Mouse (Mus musculus) cerebellum, postnatal 10 days (tissue): ENCODE measurements at regions not wholly inside any gene's neighbourhood (a gene's known extent, or its start where the extent isn't known, plus 50 kb on each side); places are given as distances from the start of the nearest gene placed in this dataset.
A peak's percentile ranks its signal among the peaks of the same experiment; 100 is the strongest.

ENCODE experiments used
- DNase-seq, 2 experiments: peaks; one replicate each; pipeline ENCODE4 v3.0.0; 2021; ENCODE audit warnings: mixed read lengths in 2 of 2

DNA sequence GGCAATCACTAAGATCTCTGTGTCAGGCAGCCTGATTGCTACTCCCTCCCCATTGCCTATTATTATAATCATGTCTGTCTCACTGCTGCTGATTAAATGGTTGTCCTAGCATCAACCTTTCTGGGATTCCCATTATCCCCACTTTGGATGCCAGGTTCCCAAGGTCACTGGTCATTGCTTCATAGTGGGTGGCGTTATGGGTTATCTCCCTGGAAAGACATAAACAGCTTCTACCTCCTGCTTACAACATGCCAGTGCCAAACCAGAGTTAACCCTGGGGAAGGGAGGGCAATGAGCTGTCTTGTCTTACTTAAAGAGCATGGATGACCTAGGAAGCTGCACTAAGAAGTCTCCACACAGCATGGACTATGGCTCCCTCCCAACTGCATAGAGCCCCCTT is 136.9 kb downstream of the Uaca start:
- DNase-seq, result no peak

DNA sequence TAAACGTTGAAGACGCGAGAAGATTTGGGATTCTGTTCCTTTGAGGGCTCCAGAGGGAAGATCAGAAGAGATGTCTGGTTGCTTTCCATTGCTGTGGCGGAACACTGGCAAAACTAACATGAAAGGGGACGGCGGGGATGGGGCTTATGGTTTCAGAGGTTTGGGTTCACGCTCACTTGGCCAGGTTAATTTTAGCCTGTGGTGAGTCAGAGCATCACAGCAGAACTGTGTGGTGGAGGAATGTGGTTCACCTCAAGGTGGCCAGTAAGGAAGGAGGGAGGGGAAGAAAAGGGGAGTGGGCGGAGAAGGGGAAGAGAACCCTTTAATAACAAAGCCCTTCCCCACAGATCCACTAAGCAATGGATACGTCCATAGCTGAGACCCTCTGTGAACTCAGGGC is 142.6 kb downstream of the Uaca start:
- no peak for DNase-seq

DNA sequence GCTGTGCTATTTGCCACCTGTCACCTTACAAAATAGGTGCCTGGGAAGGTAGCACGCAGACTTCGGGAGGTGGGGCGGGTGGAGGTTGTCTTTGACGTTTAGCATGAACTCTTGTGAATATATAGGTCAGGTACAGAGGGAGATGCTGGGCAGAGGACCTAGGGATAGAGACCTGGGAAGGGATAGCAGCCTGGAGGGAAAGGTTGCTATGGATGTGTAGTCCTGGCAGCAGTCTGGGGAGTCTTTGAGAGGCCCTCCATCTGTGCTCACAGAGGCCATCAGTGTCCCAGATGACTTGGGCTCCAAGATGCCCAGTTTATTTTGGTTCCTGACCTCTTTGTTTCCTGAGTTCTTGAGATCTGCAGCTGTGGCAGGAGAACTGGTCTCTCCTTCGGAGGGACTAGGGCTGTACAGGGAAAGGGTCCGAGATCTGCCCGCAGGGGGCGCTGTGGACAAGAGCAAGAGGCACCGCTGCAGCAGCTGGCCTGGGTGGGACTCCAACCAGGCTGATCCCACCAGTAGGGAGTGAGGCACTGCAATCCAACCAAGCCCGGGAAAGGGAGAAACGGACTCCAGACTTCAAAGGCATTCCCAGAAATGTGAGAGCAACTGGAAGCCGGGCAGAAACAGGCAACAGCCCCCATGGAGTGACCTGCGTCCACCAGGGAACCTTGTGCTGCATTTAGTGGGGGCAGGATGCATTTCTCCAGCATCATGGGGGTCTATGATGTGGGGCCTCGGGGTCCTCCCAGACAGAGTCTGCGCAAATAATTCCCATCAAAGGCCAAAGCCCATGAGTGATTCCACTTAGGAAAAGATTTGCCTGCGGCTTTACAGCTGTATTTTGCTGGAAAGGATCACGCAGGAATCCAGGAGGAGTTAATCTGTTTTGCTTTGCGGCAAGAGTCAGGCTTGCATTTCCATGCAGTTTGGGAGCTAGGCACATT is 145.8 kb downstream of the Uaca start:
- DNase-seq, result peak; percentile 91 to 93

DNA sequence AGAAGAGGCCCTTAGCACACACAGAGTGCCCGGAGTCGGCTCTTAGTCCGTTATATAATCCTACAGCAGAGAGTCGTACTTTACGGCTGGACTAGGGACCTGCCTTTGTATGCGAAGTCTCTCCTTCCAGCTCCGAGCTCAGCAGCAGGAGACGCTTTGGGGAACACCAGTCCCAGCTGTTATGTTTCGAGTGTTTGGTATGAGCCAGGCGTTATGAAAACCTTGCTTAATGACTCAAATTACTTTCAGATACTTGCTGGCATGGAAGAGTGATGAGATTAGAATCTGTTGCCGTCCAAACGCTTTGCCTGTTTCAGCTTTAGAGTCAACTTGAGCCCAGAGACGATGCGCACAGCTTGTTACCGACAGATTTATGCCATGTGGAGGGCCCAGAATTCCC is 153.0 kb downstream of the Uaca start:
- DNase-seq, result no peak

DNA sequence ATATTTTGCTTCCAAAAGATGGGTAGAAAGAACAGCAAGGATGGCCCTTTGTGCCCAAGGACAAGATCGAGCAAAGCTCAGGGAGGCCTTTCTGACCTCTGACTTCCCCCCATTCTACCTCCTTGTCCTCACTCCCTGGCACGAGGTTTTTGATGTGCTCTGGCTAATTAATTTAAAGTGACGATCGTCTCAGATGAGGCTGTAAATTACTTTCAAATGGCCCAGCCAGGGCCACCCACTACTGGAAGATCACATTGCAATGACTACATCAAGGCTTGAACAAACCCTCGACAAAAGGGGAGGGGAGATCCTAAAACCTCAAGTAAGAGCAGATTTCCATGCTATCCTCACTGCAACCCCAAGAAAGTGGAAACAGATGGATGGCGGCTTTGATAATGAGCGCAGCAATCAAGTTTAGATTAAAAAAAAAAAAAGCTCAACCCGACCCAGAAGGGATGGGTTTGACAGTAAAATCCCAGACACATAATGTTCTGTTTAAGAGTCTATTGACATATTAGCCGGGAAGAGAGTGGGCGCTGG is 154.3 kb downstream of the Uaca start:
- no peak for DNase-seq

DNA sequence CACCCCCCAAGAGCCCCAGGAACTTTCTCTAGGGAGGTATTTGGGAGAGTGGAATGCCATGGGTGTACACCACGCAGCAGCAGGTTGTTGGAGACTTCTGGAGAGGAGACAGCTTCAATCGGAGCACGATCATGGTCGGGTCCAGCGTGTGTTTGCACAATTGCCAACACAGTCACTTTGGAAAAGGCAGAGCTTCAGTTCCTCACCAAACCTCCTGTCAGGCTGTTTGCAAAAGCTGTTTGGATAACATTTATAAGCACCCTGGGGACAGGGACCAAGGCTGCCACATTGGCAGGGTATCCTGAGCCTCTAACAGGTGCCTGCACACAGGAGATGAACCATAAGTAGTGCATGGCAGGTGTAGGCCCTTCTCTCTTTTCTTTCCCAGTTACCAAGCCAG is 155.8 kb downstream of the Uaca start:
- DNase-seq, result peak in 1 of 2 experiments; percentile 23

DNA sequence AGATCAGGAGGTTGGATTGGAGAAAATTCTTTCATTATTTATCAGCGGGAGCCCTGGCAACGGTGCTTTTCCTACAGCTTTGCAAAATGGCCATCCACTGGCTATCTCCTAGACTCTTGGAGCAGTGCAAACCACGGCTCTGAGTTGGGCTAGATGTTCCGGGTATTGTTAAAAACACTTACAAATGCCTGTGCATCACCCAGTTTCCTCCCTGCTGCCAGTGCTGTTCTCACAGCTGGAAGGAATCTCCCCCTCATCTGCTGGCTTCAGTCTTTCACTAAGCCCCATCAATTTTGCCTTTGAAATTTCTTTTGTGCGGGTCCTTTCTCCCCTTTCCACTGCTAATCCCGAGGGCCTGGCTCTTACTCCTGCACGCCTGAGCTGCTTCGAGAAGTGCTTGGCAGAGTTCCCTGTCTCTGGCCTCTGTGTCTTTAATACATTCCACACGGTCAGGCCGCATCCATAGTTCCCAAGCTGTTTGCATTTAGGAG is 156.8 kb downstream of the Uaca start:
- DNase-seq, result peak; percentile 77 to 81

DNA sequence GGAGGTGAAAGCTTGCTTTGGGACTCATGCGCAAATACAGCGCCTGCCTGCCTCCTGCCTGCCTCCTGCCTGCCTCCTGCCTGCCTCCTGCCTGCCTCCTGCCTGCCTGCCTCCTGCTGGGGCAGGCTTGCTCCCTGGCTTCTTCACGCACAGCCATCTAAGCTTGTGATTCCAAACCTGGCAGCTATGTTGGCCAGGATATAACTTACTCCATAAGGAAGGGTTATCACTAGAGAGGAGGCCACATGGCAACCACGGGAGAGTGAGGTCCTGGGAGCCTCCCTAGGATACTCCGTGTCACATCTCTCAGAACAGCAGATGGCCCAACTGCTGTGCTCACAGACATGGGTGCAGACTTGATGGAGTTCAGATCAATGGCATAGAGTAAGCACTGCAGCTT is 163.1 kb downstream of the Uaca start:
- no peak for DNase-seq

DNA sequence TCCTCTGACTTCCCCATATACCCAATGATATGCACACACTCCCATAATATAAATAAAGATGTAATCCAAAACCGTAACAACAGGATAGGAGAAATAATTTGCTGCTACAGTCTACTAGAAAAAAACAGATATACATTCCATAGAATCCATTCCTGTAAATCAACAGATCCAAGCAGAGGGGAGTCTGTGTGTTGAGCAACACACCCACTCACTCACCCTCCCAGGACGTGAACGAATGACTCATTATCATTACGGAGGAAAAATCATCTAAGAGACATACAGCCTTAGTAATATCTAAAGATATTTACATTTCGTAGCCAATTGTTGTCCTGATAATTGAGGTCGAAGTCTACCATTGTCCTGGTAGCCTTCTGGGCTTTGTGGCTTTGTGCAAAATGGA is 165.2 kb downstream of the Uaca start:
- no peak for DNase-seq

DNA sequence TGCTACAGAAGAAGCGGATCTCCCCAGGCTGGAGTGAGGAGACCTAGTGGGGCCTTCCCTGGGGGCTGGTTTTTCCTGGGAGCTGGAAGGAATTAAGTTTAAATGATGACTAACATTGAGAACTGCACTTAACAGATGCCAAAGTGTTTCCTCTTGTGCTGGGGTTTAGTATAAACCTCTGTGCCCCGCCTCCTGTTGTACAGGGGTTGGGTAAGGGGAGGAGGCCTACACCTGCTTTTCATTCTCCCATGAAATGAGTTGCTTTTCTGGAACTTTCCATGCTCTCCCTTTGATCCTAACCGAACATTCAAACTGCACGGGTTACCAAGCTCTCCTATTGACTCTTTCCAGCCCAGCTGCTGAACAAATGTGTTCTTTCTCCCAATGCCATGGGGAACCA is 167.7 kb downstream of the Uaca start:
- no peak for DNase-seq

DNA sequence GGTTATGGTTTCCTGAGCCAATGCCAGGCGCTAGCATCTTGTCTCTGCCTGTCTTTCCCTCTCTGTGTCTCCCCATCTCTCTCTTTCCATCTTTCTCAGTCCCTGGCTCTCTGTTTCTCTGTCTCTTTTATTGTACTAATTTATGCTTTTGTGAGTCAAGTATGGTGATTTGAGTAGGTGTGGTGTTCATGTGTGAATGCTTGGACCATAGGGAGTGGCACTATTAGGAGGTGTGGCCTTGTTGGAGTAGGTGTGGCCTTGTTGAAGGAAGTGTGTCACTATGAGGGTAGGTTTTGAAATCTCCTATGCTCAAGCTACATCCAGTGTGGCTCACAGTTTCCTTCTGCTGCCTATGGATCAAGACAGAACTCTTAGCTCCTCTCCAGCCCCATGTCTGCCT is 171.3 kb downstream of the Uaca start:
- DNase-seq, result no peak

DNA sequence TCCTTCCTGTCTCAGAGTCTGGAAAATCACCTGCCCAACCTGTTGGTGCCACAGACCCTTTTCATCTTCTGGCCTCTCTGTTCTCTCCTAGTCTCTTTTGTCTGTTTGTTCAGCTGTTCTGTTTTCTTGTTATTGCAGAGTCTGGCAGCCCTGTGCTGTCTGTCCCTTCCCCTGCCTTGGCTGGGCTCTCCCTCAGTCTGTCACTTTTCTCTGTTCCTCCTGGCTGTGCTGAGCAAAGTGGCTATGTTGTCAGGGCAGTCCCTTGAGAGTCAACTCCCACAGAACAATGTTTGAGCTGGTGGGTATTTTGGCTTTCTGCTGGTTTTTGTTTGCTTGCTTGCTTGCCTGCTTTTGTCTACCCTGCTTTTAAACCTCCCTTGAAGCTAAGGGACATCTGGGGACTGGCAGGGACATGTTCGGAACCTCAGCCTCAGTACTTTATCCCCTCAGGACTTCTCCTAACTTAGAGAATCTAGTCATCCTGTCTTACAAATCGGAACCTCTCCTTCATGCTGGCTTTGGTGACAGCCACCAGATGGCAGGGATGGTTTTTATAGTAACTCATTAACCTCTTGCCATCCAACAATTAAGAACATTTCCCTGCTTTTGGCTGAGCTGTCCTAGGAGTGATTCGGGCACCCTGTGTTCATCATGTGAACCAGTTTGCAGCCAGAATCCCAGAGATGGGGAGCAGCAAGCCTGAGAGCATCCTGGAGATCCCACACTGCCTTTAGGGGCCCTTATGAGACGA is 174.1 kb downstream of the Uaca start:
- peak; percentile 57 to 58 for DNase-seq

DNA sequence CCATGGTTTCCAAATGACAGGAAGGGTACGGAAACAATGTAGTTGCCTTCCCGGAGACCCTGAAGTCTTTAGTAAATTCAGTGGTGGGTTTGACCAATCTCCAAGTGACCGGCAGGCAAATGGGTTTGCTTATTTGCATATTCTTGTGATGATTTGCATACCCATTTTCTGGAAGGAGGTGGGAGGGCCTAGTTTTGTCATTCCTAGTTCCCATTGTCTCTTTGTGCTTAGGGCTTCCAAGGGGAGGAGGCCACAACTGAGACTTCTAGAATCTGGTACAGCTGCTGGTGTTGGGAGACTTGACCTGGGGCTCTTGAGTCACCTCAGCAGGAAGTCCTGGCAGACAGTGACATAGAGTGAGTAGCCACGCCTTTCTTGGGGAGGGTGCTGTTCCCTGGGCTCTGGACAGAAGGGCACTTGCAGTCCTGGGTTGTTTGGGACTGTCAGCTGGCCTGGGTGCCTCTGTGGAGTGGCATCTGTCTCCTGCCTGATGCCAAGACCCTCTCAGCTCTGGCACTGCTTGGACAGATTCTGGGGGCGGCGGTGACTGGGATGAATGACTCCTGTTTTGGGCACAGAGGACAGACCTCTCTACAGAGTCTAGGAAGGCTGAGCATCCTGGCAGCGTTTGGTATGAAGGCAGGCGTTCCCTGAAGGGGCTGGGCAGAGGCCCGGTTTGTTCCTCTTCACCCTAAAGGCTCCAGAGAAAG is 178.0 kb downstream of the Uaca start:
- peak; percentile 54 to 78 for DNase-seq

DNA sequence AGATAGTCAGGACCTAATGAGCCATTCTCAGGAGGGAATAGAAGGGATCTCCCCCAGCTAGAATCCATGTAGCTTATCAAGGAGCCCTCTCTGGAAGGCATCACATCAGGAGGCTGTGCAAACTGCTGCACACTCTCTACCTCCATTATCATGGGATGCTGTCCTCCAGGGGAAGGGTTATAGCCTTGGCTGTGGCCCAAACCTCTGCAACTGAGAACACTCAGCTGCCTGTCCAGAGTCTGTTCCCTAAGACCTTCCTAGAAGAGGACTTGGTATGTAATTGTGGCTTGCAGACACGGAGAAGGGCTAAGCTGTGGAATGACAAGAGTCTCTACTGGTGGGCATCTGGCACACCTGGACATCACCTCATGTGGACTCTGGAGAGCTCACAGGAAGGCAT is 180.2 kb downstream of the Uaca start:
- no peak for DNase-seq

DNA sequence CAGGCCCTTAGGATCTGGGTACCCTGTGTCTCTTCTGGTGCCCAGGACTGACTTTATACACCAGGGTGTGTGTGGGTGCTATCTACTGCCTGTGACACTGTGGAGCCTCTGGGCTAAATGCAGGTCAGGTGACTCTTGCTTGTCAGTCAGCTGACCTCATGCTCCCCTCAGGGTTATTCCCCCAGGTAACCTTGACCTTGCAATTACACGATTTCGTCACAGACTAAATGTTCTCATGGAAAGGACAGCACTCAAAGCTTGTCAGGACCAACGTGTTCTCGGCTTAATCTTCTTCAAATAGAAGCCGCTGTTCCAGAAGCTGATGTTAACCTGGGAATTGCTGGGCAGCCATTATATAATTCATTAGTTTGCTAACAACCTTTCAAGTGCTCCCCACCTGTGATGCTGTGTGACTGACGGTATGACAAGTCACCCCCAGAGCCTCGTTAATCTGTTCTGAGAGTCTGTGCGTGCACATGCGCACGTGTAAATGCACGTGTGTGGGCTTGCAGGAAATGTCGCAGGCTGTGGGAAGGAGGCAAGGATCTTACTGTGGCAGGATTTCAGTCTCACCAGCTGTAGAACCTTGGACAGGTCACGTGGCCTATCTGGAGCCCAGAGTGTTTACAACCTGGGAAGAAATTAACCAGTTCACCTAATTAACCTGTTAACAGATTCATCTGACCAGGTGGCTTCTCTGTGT is 188.2 kb downstream of the Uaca start:
- no peak for DNase-seq

DNA sequence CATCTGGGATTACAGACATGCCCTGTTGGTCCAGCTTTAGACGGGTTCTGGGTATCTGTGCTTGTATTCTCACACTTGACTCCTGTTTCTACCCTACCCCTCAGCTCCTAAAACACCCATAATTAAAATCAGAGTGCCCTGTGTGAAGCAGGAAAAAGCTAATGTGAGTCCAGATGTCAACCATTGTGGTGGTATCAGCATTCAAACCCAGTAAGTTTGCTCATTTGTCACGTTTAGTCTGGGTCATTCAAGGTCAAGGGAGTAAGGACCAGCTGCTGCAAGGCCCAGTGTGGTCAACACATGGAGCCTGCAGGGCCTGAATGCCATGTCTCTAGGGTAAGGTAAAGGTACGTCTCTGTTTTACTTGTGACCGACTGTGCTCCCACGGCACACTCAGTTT is 188.9 kb downstream of the Uaca start:
- DNase-seq, result no peak

DNA sequence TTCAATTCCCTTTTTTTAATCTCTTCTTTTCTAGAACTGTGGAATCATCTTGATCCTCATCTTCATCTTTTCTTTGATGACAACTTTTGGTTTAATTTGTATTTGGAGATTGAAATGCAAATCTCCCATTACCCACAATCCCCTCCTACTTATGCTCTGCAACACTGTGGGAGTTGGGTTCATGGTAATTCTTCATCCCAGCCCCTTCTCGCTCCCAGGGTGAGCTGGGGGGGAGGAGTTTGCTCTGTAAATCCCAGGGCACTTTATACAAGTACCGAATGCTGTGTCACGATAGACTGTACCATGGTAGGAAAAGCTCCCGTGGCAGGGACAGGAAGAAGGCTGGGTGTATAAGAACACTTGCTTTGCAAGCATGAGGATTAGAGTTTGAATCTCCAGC is 193.8 kb downstream of the Uaca start:
- no peak for DNase-seq

DNA sequence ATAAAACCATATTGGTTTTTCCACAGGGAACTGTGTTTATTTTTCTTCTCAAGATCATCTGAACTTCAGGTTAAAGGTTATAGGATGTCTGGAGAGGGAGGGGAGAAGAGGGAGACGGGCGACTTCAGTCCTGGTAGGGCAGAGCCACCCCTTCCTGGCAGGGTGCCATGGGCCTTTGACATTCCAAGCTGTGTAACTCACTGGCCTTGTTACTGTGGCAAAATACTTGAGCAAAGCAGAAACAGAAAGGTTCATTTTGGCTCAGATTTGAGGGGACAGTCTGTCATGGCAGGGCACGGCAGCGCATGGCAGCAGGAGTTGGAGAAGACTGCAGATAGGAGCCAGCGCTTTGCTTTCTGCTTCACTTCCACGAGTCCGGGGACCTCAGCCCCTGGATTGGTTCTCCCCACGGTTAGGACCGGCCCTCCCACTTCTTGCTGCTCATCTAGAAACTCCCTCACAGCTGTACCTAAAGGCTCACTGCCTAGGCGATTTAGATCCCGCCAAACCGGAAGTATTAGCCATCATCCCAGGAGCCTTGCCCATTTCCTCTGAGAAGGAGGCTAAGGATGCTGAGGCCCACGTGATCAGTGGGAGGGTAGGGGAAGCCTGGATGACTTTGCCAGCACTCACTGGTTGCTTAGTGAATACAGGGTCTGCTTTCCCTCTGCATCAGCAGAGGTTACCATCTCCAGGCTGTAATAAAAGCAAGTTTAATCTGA is 195.5 kb downstream of the Uaca start:
- DNase-seq, result peak; percentile 63 to 71

DNA sequence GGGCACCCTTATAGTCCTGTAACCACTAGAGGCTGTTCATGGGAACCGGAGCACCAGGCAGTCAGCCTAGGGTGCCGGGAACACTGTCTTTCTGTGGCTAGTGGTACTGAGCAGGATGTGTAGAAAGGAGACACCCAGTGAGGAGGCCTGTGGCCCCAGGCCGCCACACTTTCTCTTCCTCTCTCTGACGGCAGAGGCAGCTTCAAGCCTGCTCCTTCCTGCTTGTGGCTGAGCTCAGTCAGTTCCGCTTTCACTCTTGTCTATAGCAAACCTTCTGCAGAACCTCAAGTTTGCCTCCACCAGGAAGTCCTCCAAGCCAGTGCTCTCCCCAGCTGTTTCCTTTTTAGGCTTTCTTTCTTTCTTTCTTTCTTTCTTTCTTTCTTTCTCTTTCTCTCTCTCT is 197.2 kb downstream of the Uaca start:
- no peak for DNase-seq

DNA sequence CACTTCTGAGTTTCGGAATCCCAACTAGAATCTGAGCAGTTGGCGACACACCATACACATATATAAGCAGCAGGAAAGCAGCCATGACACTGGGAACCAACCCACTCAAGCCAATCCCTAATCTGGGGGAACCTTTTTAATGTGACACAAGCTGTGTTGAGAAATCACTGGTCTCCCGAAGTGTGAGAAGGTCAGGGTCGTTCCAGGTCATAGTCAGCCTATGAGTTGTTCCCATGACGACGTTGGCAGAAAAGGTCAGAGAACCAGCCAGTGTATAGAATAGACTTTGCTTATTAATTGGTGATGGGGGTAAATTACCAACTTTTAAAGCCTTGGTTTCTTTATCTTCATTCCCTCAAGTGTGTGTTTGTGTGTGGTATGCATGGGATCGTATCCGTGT is 199.3 kb downstream of the Uaca start:
- DNase-seq, result peak; percentile 17 to 27

DNA sequence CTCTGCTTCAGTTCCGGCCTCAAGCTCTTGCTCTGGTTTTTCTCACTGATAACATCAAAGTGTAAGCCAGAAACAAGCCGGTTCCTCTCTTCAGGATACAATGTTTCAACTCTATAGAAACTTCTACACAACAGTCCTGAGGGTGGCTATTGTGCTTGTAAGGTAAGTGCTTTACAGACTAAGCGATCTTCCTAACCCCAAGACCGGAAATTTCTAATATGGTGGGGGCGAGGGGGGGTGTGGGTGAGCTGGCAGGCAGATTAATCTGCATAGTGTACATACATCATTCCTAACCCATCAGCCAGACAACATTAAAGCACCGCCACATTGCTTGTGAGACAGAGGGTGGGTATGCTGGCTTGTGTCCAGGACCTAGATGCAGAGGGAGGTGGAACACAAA is 200.8 kb downstream of the Uaca start:
- DNase-seq, result no peak
